Mouse (Mus musculus) stomach, postnatal 0 days (tissue): ENCODE results near the gene G6pc2.

Experiments used
- CTCF ChIP-seq: IDR thresholded peaks from 2 replicates; pipeline ENCODE4 v1.5.1; 2016; ENCODE audit warnings: antibody characterized with exemption, low read depth, mild to moderate bottlenecking, moderate library complexity
- EP300 ChIP-seq: optimal IDR thresholded peaks from 2 replicates; pipeline ENCODE3; 2016; ENCODE audit warnings: antibody characterized with exemption

- TF ChIP-seq CTCF (no peak), EP300 (no peak)
Observed at GRCm38 (mm10) chr2:69187990-69188389, 22.9 kb upstream of the G6pc2 start.
